Mouse (Mus musculus) adrenal gland (tissue): ENCODE measurements around the gene Actn1.

ENCODE experiments used
- intact Hi-C: fragments of 180-260 bp; cut with DNase I; formaldehyde crosslinking; loops from one replicate; pipeline ENCODE4 v1.15.1; 2025

Gene Actn1

DNA sequence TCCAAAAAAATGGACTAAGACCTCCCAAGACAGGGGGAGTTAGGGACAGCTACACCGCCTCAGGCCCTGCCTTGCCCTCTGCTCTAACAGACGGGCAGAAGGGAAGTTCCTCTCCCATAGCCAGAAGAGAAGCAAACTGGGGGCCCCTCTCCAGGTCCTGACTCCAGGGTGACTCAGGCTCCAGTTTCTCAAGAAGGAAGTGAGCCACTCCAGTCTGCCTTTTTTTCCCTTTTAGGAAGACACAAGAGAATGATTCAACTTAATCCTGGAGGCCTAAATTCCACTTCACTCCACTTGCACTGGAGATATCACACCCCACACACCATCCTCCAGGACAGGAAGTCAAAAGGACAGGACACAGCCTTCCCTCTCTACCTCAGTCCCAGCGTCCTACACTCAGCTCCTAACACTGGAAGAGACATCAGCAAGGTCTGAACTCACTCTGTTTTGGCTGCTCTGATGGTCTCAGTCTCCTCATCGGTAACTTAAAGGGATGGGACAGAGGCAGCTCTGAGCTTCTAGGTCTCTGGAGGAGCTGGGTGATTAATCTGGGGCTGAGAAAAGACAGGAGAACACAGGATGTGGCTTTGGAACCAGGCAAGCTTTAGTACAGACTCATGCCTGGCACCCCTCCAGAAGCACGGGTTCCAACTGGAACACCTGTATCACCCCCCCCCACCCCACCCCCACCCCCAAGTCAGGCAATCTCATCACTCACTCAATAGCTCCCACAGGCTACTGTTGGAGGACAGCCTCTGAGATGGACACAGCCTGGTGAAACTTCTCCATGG lies 31.0 kb downstream of the Actn1 start:
- intact Hi-C loops, result no loop called here

- intact Hi-C loops, result no loop called here
Observed at GRCm38 (mm10) chr12:80228356-80228755, 31.8 kb downstream of the Actn1 start.

DNA sequence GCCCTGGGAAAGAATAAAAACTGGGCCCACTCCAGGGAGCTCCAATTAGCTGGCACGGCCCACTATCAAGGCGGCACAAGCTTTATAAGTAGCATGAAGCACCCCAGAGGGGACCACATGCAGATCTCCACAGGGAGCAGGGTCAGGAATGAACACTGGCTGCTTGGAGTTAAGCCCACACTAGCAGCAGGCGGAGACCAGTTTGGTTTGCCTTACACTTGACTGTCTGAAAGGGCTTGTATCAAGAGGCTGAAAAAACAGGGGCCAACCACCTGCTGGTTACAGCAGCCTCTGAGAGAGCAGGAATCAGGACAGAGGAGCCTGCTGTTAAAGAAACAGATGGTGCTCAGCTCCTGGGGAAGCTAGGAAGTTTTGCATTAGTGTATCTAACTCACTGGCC lies 32.3 kb downstream of the Actn1 start:
- intact Hi-C loops, result no loop called here

DNA sequence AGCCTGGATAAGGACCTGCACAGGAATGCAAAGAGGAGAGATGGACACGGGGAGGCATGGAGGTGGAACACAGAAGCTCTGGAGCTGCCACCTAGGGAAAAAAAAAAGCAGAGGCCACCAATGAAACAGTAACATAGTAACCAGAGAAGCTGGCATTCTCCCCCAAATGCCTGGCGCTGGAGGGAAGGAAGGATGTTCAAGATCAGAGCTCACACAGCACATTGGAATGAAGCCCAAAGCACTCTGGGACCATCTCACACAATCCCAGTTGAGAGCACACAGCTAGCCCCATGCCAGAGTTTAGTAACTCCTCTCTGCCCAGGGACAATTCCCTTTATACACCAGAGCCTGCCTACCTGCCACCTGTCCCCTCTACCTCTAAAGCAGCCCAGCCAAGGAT lies 34.1 kb downstream of the Actn1 start:
- intact Hi-C loops, result no loop called here

DNA sequence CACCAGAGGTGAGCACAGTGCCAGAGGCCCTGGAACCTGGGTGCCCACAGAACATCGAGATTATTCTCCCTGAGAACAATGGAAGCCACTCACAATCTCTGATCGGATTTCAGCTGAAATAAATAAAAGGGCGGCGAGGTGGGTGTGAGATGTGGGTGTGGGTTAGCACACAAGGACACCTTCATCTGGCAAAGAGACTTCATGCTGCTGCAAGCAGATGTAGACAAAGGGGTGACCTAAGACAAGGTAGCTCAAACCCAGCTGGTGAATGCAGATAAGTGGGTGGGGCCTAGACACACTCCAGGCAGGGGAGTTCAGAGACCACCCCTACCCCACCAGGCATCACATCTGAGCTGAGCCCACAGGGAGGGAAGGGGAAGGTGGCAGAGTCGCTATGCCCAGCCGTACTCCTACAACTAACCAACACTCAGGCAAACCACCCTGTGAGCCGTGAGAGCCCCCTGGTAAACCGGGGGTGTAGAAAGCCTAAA lies 35.9 kb downstream of the Actn1 start:
- intact Hi-C loops, result no loop called here

DNA sequence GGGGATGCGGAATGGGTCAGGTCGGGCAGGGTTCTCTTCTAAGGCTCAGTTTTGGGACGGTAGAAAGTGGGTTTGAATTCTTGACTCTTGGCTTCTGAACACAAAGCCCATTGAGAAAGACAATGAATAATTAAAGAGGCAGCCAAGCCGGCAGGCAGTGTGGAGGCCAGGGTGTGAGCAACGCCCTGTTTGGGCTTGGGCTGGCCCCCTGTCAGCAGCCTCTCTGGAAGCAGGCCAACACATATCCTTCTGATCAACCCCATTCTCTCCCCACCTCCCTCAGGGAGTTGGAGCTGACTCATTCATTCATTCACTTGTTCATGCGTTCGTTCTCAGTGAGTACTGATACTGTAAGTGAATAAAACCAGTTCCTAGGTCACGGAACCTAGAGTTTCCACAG lies 36.7 kb downstream of the Actn1 start:
- intact Hi-C loops, result no loop called here

DNA sequence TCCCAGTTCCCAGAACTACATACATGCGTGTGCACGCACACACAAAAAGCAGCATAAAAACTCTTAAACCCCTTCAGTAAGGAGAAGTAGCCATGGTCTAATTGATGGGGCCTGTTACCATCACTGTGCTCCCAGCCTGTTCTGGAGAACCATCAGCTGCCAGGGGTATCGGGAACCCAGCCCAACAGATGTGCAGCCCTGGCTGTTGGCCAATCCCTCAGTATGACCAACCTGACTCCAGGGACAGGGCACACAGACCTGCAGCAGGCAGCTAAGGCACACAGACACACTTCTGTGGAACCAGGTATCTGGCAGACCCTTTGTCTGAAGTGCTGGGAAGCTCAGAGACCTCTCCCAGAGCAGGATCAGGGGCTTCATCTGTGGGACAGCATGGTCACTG lies 37.7 kb downstream of the Actn1 start:
- intact Hi-C loops, result no loop called here

DNA sequence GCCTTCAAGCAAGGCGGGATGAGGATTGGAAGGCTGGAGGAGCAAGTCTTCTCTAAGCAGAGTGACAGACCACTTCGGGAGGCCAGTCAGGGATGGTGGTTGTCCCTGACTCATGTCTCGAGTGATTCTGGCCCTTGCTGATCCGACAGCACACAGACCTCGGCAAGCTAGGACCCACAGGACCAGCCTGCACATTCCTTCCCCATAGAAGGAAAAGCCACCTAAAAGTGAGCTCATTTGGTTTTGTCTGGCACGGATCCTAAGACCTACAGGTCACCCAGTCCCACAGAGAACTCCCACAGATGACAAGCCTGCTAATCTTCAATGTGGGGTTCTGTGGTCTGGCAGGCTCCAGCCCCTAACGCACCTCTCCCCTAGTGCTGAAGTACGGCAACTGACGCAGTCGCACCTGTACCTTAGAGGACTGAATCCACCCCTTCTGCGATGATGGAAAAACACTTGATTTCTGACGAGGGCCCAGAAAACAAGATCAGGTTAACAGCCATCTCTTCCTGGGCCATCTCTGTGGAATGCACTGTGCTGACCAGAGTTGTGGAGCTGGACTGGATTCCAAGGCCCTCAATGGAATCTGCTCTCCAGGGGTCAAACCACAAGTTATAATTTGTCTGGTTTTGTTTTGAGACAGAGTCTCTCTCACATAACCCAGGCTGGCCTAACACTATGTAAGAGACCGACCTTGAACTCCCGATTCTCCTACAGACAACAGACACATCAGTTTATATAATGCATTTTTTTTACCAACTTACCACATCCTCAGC lies 39.7 kb downstream of the Actn1 start:
- intact Hi-C loops, result no loop called here

DNA sequence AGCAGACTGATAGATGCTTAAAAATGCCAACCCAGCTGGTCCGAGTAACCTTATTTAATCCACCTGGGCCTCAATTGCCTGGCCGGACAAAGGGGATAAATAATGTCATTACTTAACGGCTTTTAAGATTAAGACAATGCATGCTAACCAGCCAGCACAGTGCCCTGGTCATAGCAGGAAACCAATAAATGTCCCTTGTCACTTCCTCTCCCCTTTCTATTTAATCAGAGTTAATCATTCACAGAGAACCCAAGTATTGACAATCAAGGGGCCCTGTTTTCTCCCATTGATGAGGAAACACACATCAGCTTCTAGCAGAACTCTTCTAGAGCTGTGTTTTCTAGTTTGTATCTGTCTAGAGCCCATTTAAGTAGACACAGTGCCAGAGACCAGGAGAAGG lies 41.4 kb downstream of the Actn1 start:
- intact Hi-C loops, result no loop called here

GRCm38 (mm10) chr12:80218045-80218611 lies 42.0 kb downstream of the Actn1 start:
- intact Hi-C loops, result no loop called here

DNA sequence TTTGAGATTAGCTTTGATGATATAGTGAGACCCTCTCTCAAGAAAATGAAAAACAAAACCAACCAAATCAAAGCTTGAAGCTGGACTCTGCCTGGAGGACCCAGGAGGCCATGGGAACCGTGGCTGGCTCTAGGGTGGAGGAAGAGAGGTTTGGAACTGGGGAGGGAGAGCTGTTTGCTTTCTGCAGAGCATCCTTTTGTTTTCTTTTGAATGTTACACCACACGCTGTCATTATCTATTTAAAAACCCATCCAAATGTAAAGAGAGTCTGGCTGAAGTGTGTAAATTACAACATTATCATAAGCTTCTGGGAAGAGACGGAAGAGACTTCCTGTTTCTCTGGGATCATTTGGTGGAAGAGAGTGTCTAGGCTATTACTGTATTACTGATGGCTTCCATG lies 43.1 kb downstream of the Actn1 start:
- intact Hi-C loops, result no loop called here

- intact Hi-C loops, result no loop called here
Observed at GRCm38 (mm10) chr12:80216258-80216881, 43.8 kb downstream of the Actn1 start.

DNA sequence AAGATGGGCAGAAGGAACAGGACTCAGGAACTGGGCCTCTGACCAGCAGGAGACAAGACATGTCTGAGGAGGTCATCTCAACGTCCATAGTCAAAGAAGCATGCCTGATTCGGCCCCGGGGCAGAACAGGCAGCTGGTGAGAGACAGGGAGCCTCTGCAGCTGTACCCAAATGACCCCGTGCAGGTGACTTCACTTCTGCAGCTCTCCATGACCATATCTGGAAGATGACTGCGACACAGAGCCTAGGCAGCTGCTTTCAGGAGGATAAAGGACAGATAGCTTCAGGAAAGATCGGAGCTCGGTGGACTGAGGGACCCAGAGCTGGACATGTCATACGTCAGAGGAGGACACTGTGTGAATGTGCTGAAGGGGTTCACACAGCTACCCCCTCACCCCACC lies 46.4 kb downstream of the Actn1 start:
- intact Hi-C loops, result no loop called here

- intact Hi-C loops, result no loop called here
Observed at GRCm38 (mm10) chr12:80213263-80213662, 46.9 kb downstream of the Actn1 start.

DNA sequence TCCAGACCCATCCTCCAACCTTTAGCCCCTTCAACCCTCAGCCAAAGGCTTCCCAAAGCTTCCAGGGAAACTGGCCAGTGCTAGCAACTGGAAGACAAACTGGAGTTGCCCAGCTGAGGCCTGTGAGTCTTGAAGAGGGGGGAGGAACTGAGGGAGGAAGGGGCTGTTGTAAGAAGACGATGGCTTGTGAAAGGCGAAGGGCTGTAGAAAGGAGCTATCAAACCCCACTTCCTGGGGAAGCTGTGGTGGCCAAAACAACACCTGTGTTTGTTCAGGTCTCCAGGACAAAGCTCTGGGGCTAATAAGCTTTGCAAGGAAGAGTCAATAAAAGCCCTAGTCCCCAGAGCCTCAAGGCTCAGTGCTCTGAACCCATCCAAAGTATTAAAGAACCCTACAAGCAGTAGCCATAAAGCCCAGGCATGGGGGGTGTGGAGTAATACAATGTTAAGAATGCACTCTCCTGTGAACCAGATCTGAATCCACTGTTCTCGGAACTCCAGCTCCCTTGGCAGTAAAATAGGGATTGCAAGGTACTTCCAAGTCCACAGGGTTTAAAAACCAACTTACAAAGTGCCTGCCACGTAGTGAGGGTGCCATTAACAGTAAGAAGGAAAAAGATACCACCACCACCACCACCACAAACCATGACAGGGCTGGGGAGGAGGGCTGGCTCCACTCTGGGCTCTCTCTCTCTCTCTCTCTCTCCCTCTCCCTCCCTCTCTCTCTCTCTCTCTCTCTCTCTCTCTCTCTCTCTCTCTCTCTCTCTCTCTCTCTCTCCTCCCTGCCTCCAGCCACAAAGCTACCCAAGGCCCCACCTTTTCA lies 49.2 kb downstream of the Actn1 start:
- intact Hi-C loops, result no loop called here

GRCm38 (mm10) chr12:80209914-80210313 lies 50.3 kb downstream of the Actn1 start:
- intact Hi-C loops, result no loop called here

GRCm38 (mm10) chr12:80208126-80208820 lies 51.9 kb downstream of the Actn1 start:
- intact Hi-C loops, result no loop called here

GRCm38 (mm10) chr12:80203284-80203683 lies 56.9 kb downstream of the Actn1 start:
- intact Hi-C loops, result no loop called here

DNA sequence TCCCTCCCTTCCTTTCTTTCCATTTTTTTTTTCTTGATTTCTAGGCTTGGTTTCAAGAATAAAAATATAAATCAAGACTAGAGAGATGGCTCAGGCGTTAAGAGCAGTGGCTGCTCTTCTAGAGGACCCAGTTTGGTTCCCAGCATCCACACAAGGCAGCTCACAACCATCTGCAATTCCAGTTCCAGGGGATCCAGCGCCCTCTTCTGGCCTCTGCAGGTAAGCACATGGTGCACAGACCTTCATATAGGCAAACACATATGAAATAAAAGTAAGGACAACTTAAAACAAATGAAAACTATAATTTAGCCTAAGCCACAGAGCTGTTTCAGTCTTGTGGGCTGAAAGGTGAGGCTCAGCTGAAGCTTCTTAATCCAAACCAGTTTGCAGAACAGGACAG lies 60.4 kb downstream of the Actn1 start:
- intact Hi-C loops, result loop anchor here (5.0 kb wide), 2 partner anchors 42 to 188 kb away; no protein-coding TSS in a partner anchor

- intact Hi-C loops, result loop anchor here (5.0 kb wide), 2 partner anchors 41 to 189 kb away; no protein-coding TSS in a partner anchor
Observed at GRCm38 (mm10) chr12:80198487-80198886, 61.7 kb downstream of the Actn1 start.
